9 mouse cellular contexts compared by ENCODE assay signal in the genomic region with DNA sequence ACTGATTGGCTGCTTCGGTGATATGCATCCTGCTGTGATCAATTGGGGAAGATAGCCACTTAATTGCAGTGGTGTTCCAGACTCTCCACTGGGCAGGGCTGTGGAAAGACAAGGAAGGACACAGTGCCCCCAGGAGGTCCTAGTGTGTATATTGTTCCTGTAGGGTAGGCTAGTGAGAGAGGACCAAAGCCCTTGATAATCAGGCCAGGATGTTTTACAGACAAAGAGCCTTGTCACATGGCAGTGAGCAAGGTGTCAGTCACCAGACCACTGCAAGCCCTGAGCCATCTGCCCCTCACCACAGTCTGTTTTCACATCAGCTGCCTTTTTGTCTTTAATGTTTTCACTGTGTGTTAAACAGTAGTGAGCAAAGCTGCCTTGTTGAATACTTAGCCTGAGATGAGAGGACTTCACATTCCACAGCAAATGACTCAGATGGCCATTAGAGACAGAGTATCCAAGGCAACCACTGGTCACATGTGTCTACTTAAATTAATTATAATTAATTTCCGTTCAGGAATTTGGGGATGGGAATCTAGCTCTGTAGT. TPM values are rescaled to one million over a fixed set of nuclear protein-coding genes. Genes with fewer than 3 reads are reported as not detected.
DNase-seq lines count a peak whose midpoint lies in the region; ATAC-seq lines count a peak whose summit lies in the region.
"Had no signal": no experiment of that assay in that cellular context is flagged by ENCODE, and none has a peak within 500 bp of the region (broad histone marks: within the 10 kb centered on the region; RNA-seq: fewer than 3 reads in every experiment).

No protein-coding gene starts in this region.

- peak; percentile 84 for ATAC-seq in hindbrain, embryonic 11.5 days (ENCODE audit: low FRiP score)
- peak; percentile 58; the same call in 1 of the 2 replicates for ATAC-seq in midbrain, embryonic 14.5 days (ENCODE audit: low FRiP score, low TSS enrichment)

- H3K4me2 ChIP-seq in hindbrain, embryonic 11.5 days (replicated peaks; ENCODE audit: low read depth, low read length), result no peak overlapping the region
- H3K4me2 ChIP-seq in midbrain, embryonic 14.5 days (ENCODE audit: low read length), result no peak overlapping the region

- WGBS in hindbrain, embryonic 11.5 days, result 57% methylated on average over 2 of the region's 2 CpGs
- 25% methylated on average over 2 of the region's 2 CpGs for WGBS in midbrain, embryonic 14.5 days

- DNase-seq in adrenal gland, postnatal 10 days, result peak; percentile 28
- DNase-seq in adrenal gland, adult 2 months, result no peak
- DNase-seq in ZHBTc4 (ENCODE audit: low read depth, low spot score), result peak; percentile 84
- DNase-seq in hindbrain, embryonic 11.5 days (ENCODE audit: low spot score), result peak; percentile 43
- DNase-seq in midbrain, embryonic 14.5 days, result peak; percentile 67
- no peak for DNase-seq in cerebellum, adult 9-10 months
- no peak for DNase-seq in left cerebral cortex, postnatal 36 days (ENCODE audit: low spot score in 2 of 2)
- DNase-seq in right cerebral cortex, postnatal 36 days (ENCODE audit: low spot score in 2 of 2), result no peak

- H3K4me1 ChIP-seq in hindbrain, embryonic 11.5 days (replicated peaks; ENCODE audit: control insufficient read depth, insufficient read depth, low read length), result no peaks in the 10 kb centered on the region
- H3K4me1 ChIP-seq in midbrain, embryonic 14.5 days (ENCODE audit: control insufficient read depth, insufficient read depth, low read length), result peaks cover 16% of the 10 kb centered on the region

- intact Hi-C loops in left cerebral cortex, postnatal 36 days (cut with DNase I), result no loop called here

- no peak overlapping the region for H3K27ac ChIP-seq in hindbrain, embryonic 11.5 days (ENCODE audit: low read depth, low read length)
- H3K27ac ChIP-seq in midbrain, embryonic 14.5 days (replicated peaks; ENCODE audit: low read depth, low read length), result peak overlapping the region; percentile 46

- no peak overlapping the region for H3K9ac ChIP-seq in hindbrain, embryonic 11.5 days (ENCODE audit: low read depth, low read length)
- H3K9ac ChIP-seq in midbrain, embryonic 14.5 days (replicated peaks; ENCODE audit: low read length), result no peak overlapping the region

- H3K36me3 ChIP-seq in hindbrain, embryonic 11.5 days (ENCODE audit: control insufficient read depth, insufficient read depth, low read length), result no peaks in the 10 kb centered on the region
- no peaks in the 10 kb centered on the region for H3K36me3 ChIP-seq in midbrain, embryonic 14.5 days (ENCODE audit: control insufficient read depth, insufficient read depth, low read length)

- H3K4me3 ChIP-seq in hindbrain, embryonic 11.5 days (ENCODE audit: low read depth, low read length), result no peak overlapping the region
- H3K4me3 ChIP-seq in midbrain, embryonic 14.5 days (replicated peaks; ENCODE audit: low read depth, low read length), result no peak overlapping the region
- H3K4me3 ChIP-seq: myocyte had no signal

- no peaks in the 10 kb centered on the region for H3K27me3 ChIP-seq in hindbrain, embryonic 11.5 days (ENCODE audit: control insufficient read depth, insufficient read depth, low read length)
- no peaks in the 10 kb centered on the region for H3K27me3 ChIP-seq in midbrain, embryonic 14.5 days (ENCODE audit: control insufficient read depth, insufficient read depth, low read length)

- no peaks in the 10 kb centered on the region for H3K9me3 ChIP-seq in hindbrain, embryonic 11.5 days (ENCODE audit: control insufficient read depth, low read length)
- no peaks in the 10 kb centered on the region for H3K9me3 ChIP-seq in midbrain, embryonic 14.5 days (ENCODE audit: control insufficient read depth, low read length)

RNA-seq across cellular contexts. Expression of a gene that starts 43.2 kb away (rescaled TPM):
- total RNA-seq in adrenal gland, postnatal 10 days (2021), result 10 to 100 TPM; 20.8 to 25.2 TPM
- 10 to 100 TPM; 29.1 to 30.2 TPM for total RNA-seq in adrenal gland, adult 2 months (2021)
- polyA plus RNA-seq in adrenal gland, adult 2 months (2012; rRNA removed), result 52.0 and 62.7 TPM in 2 replicates
- polyA plus RNA-seq in hindbrain, embryonic 11.5 days (2014; fragmentation: Nextera tagmentation; extraction: Ambion mirVana), result 3.2 and 3.5 TPM in 2 replicates
- polyA plus RNA-seq in midbrain, embryonic 14.5 days (2014; fragmentation: Nextera tagmentation; extraction: Ambion mirVana), result 4.7 and 5.3 TPM in 2 replicates
- 1 to 10 TPM; 4.4 to 6.0 TPM for total RNA-seq in left cerebral cortex, postnatal 36 days (2021)

Comparison
In these comparisons a context has a peak if more than half of its experiments do, and no peak if none do; other contexts are left out.
1. DNase-seq: peak in adrenal gland, postnatal 10 days (single experiment), ZHBTc4 (single experiment), hindbrain, embryonic 11.5 days (single experiment) and midbrain, embryonic 14.5 days (single experiment); none in adrenal gland, adult 2 months (single experiment), cerebellum, adult 9-10 months (single experiment), left cerebral cortex, postnatal 36 days (0 of 2) and right cerebral cortex, postnatal 36 days (0 of 2).